Mouse (Mus musculus): ENCODE data around the gene Gja10.

DNA sequence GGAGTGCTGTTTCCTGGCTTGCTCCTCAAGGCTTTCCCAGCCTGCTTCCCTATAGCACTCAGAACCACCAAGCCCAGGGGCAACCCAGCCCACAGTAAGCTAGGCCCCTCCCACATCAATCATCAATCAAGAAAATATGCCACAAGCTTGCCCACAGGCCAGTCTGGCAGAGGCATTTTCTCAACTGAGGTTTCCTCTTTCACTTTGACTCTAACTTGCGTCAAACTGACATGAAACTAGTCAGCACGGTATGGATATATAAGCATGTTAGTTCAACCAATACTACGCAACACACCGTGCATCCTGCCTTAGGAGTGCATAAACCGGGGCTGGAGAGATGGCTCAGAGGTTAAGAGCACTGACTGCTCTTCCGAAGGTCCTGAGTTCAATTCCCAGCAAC is 14.3 kb downstream of the Gja10 start:
- TF ChIP-seq CTCF (IDR thresholded peaks at IDR 0.05; ENCODE audit: insufficient read depth, low read depth, low read length) (no peak), POLR2A (IDR thresholded peaks at IDR 0.05; ENCODE audit: insufficient read depth, low read depth, low read length) (no peak)

All from olfactory bulb, adult 2 months (tissue).